Mouse (Mus musculus) midbrain, embryonic 16.5 days (tissue): ENCODE data around the gene Tmem274. TPM values are rescaled to one million over a fixed set of nuclear protein-coding genes. Genes with fewer than 3 reads are reported as not detected.
A peak's percentile ranks its signal among the peaks of the same experiment; 100 is the strongest.
"Not testable (repeated sequence)": the region's sequence is repeated elsewhere in the genome, so short reads cannot be mapped to it uniquely, and the experiment has no call there.

Experiments
- ATAC-seq: fragments of 200-750 bp; cut with Nextera tagmentation; 2 replicates; pipeline ENCODE4 v1.8.0; 2017; ENCODE audit warnings: moderate TSS enrichment
- H3K27ac ChIP-seq: fragments of 300-500 bp; sonication (generic); 2 replicates; pipeline ENCODE4 v1.5.1; 2014; ENCODE audit warnings: mild to moderate bottlenecking, low read length, mixed read lengths
- H3K27me3 ChIP-seq: fragments of 300-500 bp; sonication (generic); 2 replicates; pipeline ENCODE4 v1.6.1; 2014; ENCODE audit warnings: low read depth, low read length, mixed read lengths; ENCODE audit not compliant: control insufficient read depth, insufficient read depth
- H3K36me3 ChIP-seq: fragments of 300-500 bp; sonication (generic); 2 replicates; pipeline ENCODE4 v1.6.1; 2014; ENCODE audit warnings: mild to moderate bottlenecking, low read length, moderate library complexity, mixed read lengths; ENCODE audit not compliant: control insufficient read depth, insufficient read depth
- H3K4me1 ChIP-seq: fragments of 300-500 bp; sonication (generic); 2 replicates; pipeline ENCODE4 v1.6.1; 2014; ENCODE audit warnings: mild to moderate bottlenecking, low read length, mixed read lengths; ENCODE audit not compliant: control insufficient read depth, insufficient read depth
- H3K4me2 ChIP-seq: fragments of 300-500 bp; sonication (generic); 2 replicates; pipeline ENCODE4 v1.6.1; 2014; ENCODE audit warnings: mild to moderate bottlenecking, low read length, mixed read lengths
- H3K4me3 ChIP-seq: fragments of 300-500 bp; sonication (generic); 2 replicates; pipeline ENCODE4 v1.5.1; 2014; ENCODE audit warnings: low read depth, mild to moderate bottlenecking, low read length, moderate library complexity, mixed read lengths
- H3K9ac ChIP-seq: fragments of 300-500 bp; sonication (generic); 2 replicates; pipeline ENCODE4 v1.6.1; 2014; ENCODE audit warnings: low read depth, low read length, mixed read lengths
- H3K9me3 ChIP-seq: fragments of 300-500 bp; sonication (generic); replicated peaks from 2 replicates; pipeline ENCODE4 v1.6.1; 2014; ENCODE audit warnings: mild to moderate bottlenecking, low read length, mixed read lengths; ENCODE audit not compliant: control insufficient read depth, poor library complexity, severe bottlenecking
- WGBS: fragments of 180-500 bp; shearing (Covaris S2); extraction: QIAGEN DNeasy Blood & Tissue Kit; methylation state at CpG from one replicate; pipeline ENCODE4 v1.1.7; 2014; 5-methylcytosine and 5-hydroxymethylcytosine counted together
- polyA plus RNA-seq: library from polyadenylated mRNA; unstranded; fragments of >200 nt; fragmentation: Nextera tagmentation; extraction: Ambion mirVana; gene quantifications from 2 replicates; pipeline ENCODE4 v1.2.1, GENCODE M21; 2015

Gene Tmem274
- not detected in 2 replicates for polyA plus RNA-seq

GRCm38 (mm10) chr4:149477078-149477477 is at the start of gene Tmem274:
Gene Tmem274, plus strand, starts transcription at chr4:149477378.
- H3K27ac ChIP-seq: no peak within 1 kb of the TSS
- H3K27me3 ChIP-seq: no peaks in the 10 kb centered on the region
- no peak within 1 kb of the TSS for H3K9ac ChIP-seq
- H3K4me1 ChIP-seq: no peaks in the 10 kb centered on the region
- H3K4me3 ChIP-seq: no peak within 1 kb of the TSS
- no peak for ATAC-seq
- H3K4me2 ChIP-seq: no peak within 1 kb of the TSS
- no peaks in the 10 kb centered on the region for H3K9me3 ChIP-seq
- WGBS: 89% methylated on average over 11 of the region's 11 CpGs
- H3K36me3 ChIP-seq: peaks cover 6% of the 10 kb centered on the region

GRCm38 (mm10) chr4:149429592-149429991 is 47.6 kb upstream of the Tmem274 start:
- no peak overlapping the region for H3K4me3 ChIP-seq
- no peak overlapping the region for H3K9ac ChIP-seq
- no peak overlapping the region for H3K27ac ChIP-seq
- no peaks in the 10 kb centered on the region for H3K36me3 ChIP-seq
- no peaks in the 10 kb centered on the region for H3K27me3 ChIP-seq
- ATAC-seq: no peak
- H3K9me3 ChIP-seq: no peaks in the 10 kb centered on the region
- H3K4me1 ChIP-seq: peaks cover 4% of the 10 kb centered on the region; the same call in 1 of the 2 replicates
- WGBS: 81% methylated on average over 5 of the region's 5 CpGs
- H3K4me2 ChIP-seq: no peak overlapping the region

- H3K4me2 ChIP-seq, H3K9me3 ChIP-seq, ATAC-seq, H3K4me1 ChIP-seq, H3K36me3 ChIP-seq, H3K9ac ChIP-seq, H3K27ac ChIP-seq, H3K4me3 ChIP-seq, H3K27me3 ChIP-seq: not testable (repeated sequence)
- 66% methylated on average over 1 of the region's 1 CpGs for WGBS
Measured at GRCm38 (mm10) chr4:149431887-149432286, 45.3 kb upstream of the Tmem274 start.

- ATAC-seq: no peak
- H3K9me3 ChIP-seq: no peaks in the 10 kb centered on the region
- no peaks in the 10 kb centered on the region for H3K27me3 ChIP-seq
- no peaks in the 10 kb centered on the region for H3K36me3 ChIP-seq
- 65% methylated on average over 8 of the region's 8 CpGs for WGBS
- H3K4me3 ChIP-seq: no peak overlapping the region
- no peak overlapping the region for H3K4me2 ChIP-seq
- peaks cover 6% of the 10 kb centered on the region; the same call in 1 of the 2 replicates for H3K4me1 ChIP-seq
- H3K27ac ChIP-seq: no peak overlapping the region
- no peak overlapping the region for H3K9ac ChIP-seq
Measured at GRCm38 (mm10) chr4:149440576-149440975, 36.6 kb upstream of the Tmem274 start.

GRCm38 (mm10) chr4:149442436-149442835 is 34.7 kb upstream of the Tmem274 start:
- Histone ChIP-seq H3K27ac (no peak overlapping the region), H3K27me3 (no peaks in the 10 kb centered on the region), H3K4me2 (no peak overlapping the region), H3K9ac (no peak overlapping the region), H3K4me3 (no peak overlapping the region), H3K4me1 (peaks cover 13% of the 10 kb centered on the region), H3K9me3 (no peaks in the 10 kb centered on the region), H3K36me3 (no peaks in the 10 kb centered on the region)
- no peak for ATAC-seq
- 61% methylated on average over 3 of the region's 3 CpGs for WGBS

- Histone ChIP-seq H3K4me1 (peaks cover 13% of the 10 kb centered on the region), H3K9ac (peak overlapping the region; percentile 63; the same call in 1 of the 2 replicates), H3K4me3 (no peak overlapping the region), H3K9me3 (no peaks in the 10 kb centered on the region), H3K36me3 (no peaks in the 10 kb centered on the region), H3K4me2 (peak overlapping the region; percentile 53; the same call in 1 of the 2 replicates), H3K27me3 (no peaks in the 10 kb centered on the region), H3K27ac (peak overlapping the region; percentile 88)
- 63% methylated on average over 1 of the region's 1 CpGs for WGBS
- ATAC-seq: no peak
Measured at GRCm38 (mm10) chr4:149444465-149444864, 32.7 kb upstream of the Tmem274 start.

- Histone ChIP-seq H3K9me3 (no peaks in the 10 kb centered on the region), H3K27ac (peak overlapping the region; percentile 88), H3K4me3 (peak overlapping the region; percentile 31), H3K36me3 (no peaks in the 10 kb centered on the region), H3K4me1 (peaks cover 13% of the 10 kb centered on the region), H3K4me2 (peak overlapping the region; percentile 53), H3K27me3 (no peaks in the 10 kb centered on the region), H3K9ac (peak overlapping the region; percentile 63)
- peak; percentile 98 for ATAC-seq
- WGBS: under 1% methylated on average over 36 of the region's 36 CpGs
Measured at GRCm38 (mm10) chr4:149444964-149445701, 32.0 kb upstream of the Tmem274 start.

GRCm38 (mm10) chr4:149445868-149446267 is 31.3 kb upstream of the Tmem274 start:
- Histone ChIP-seq H3K27me3 (no peaks in the 10 kb centered on the region), H3K9ac (peak overlapping the region; percentile 63), H3K4me1 (peaks cover 13% of the 10 kb centered on the region), H3K27ac (peak overlapping the region; percentile 88), H3K4me2 (peak overlapping the region; percentile 53), H3K36me3 (no peaks in the 10 kb centered on the region), H3K9me3 (no peaks in the 10 kb centered on the region), H3K4me3 (peak overlapping the region; percentile 3; the same call in 1 of the 2 replicates)
- 4% methylated on average over 11 of the region's 11 CpGs for WGBS
- peak; percentile 54 for ATAC-seq

- no peak for ATAC-seq
- no peaks in the 10 kb centered on the region for H3K36me3 ChIP-seq
Measured at GRCm38 (mm10) chr4:149446309-149446708, 30.9 kb upstream of the Tmem274 start.

More at GRCm38 (mm10) chr4:149446309-149446708, 30.9 kb upstream of the Tmem274 start:
- H3K4me2 ChIP-seq: peak overlapping the region; percentile 53
- peak overlapping the region; percentile 63 for H3K9ac ChIP-seq
- WGBS: 31% methylated on average over 1 of the region's 1 CpGs
- no peak overlapping the region for H3K4me3 ChIP-seq
- H3K27ac ChIP-seq: peak overlapping the region; percentile 88
- H3K9me3 ChIP-seq: no peaks in the 10 kb centered on the region
- H3K27me3 ChIP-seq: no peaks in the 10 kb centered on the region
- H3K4me1 ChIP-seq: peaks cover 13% of the 10 kb centered on the region
